Mouse (Mus musculus) activated CD4-positive, CD25-positive, alpha-beta regulatory T cell, adult 4 months (primary cell): ENCODE measurements around the gene Gab3. TPM values are rescaled to one million over a fixed set of nuclear protein-coding genes. Genes with fewer than 3 reads are reported as not detected.
"Not testable (repeated sequence)": the region's sequence is repeated elsewhere in the genome, so short reads cannot be mapped to it uniquely, and the experiment has no call there.

ENCODE experiments used
- ATAC-seq: one replicate; pipeline ENCODE4 v1.8.0; 2017
- polyA plus RNA-seq, 2 experiments: library from polyadenylated mRNA; unstranded; fragments of 100-300 nt; shearing (Covaris generic); gene quantifications; one replicate each; pipeline ENCODE4 v1.2.1; 2017

Gene Gab3
- polyA plus RNA-seq, 2 experiments from 2014 or later: 14.8 to 15.7 TPM

- ATAC-seq: not testable (repeated sequence)
Observed at GRCm38 (mm10) chrX:75034054-75034453, 51.2 kb downstream of the Gab3 start.

GRCm38 (mm10) chrX:74983734-74984133 lies 101.5 kb downstream of the Gab3 start:
- no peak for ATAC-seq

GRCm38 (mm10) chrX:74962899-74963298 lies 122.4 kb downstream of the Gab3 start:
- ATAC-seq: not testable (repeated sequence)

GRCm38 (mm10) chrX:74959161-74959560 lies 126.1 kb downstream of the Gab3 start:
- not testable (repeated sequence) for ATAC-seq

Other genes with a start within 250 kb of the Gab3 start
- gene Gm5936, start 248.3 kb downstream of the Gab3 start, polyA plus RNA-seq: not detected
- gene Dkc1, start 10.4 kb upstream of the Gab3 start, polyA plus RNA-seq: 100 to 1,000 TPM; 118 to 126 TPM
- gene Mpp1, start 45.6 kb upstream of the Gab3 start, polyA plus RNA-seq: 100 to 1,000 TPM; 100 to 101 TPM
- not detected for gene Smim9, start 78.3 kb upstream of the Gab3 start, polyA plus RNA-seq